Mouse (Mus musculus) hindbrain, embryonic 13.5 days (tissue): Measurements from ENCODE around the gene Rbks. TPM values are rescaled to one million over a fixed set of nuclear protein-coding genes. Genes with fewer than 3 reads are reported as not detected.
A peak's percentile ranks its signal among the peaks of the same experiment; 100 is the strongest.
"Not testable (repeated sequence)": the region's sequence is repeated elsewhere in the genome, so short reads cannot be mapped to it uniquely, and the experiment has no call there.

Experiments
- ATAC-seq: fragments of 200-750 bp; cut with Nextera tagmentation; 2 replicates; pipeline ENCODE4 v1.8.0; 2017; ENCODE audit warnings: moderate TSS enrichment; ENCODE audit not compliant: low FRiP score
- H3K27ac ChIP-seq: fragments of 300-500 bp; sonication (generic); 2 replicates; pipeline ENCODE4 v1.5.1; 2015; ENCODE audit warnings: inconsistent platforms, mild to moderate bottlenecking, moderate library complexity
- H3K27me3 ChIP-seq: fragments of 300-500 bp; sonication (generic); 2 replicates; pipeline ENCODE4 v1.6.1; 2015; ENCODE audit warnings: mild to moderate bottlenecking, inconsistent platforms
- H3K36me3 ChIP-seq: fragments of 300-500 bp; sonication (generic); 2 replicates; pipeline ENCODE4 v1.6.1; 2015; ENCODE audit warnings: mild to moderate bottlenecking, inconsistent platforms
- H3K4me1 ChIP-seq: fragments of 300-500 bp; sonication (generic); replicated peaks from 2 replicates; pipeline ENCODE4 v1.6.1; 2015; ENCODE audit warnings: inconsistent platforms
- H3K4me2 ChIP-seq: fragments of 300-500 bp; sonication (generic); 2 replicates; pipeline ENCODE4 v1.6.1; 2015; ENCODE audit warnings: inconsistent platforms, mild to moderate bottlenecking, moderate library complexity
- H3K4me3 ChIP-seq: fragments of 300-500 bp; sonication (generic); 2 replicates; pipeline ENCODE4 v1.5.1; 2015; ENCODE audit warnings: mild to moderate bottlenecking, inconsistent platforms
- H3K9ac ChIP-seq: fragments of 300-500 bp; sonication (generic); 2 replicates; pipeline ENCODE4 v1.6.1; 2015; ENCODE audit warnings: mild to moderate bottlenecking, inconsistent platforms
- H3K9me3 ChIP-seq: fragments of 300-500 bp; sonication (generic); 2 replicates; pipeline ENCODE4 v1.6.1; 2016; ENCODE audit warnings: inconsistent platforms
- WGBS: fragments of 180-500 bp; shearing (Covaris S2); methylation state at CpG from one replicate; pipeline ENCODE4 v1.1.7; 2015; 5-methylcytosine and 5-hydroxymethylcytosine counted together
- polyA plus RNA-seq: library from polyadenylated mRNA; unstranded; fragments of >200 nt; fragmentation: Nextera tagmentation; extraction: Ambion mirVana; gene quantifications from 2 replicates; pipeline ENCODE4 v1.2.1, GENCODE M21; 2015

The Rbks gene
- polyA plus RNA-seq, 1 experiment from 2014 or later: 2.1 TPM

- Histone ChIP-seq H3K4me3 (no peak overlapping the region), H3K4me1 (peaks cover 8% of the 10 kb centered on the region; the same call in 1 of the 2 replicates), H3K9ac (no peak overlapping the region), H3K4me2 (no peak overlapping the region), H3K9me3 (no peaks in the 10 kb centered on the region), H3K27me3 (no peaks in the 10 kb centered on the region), H3K27ac (no peak overlapping the region), H3K36me3 (peaks cover 9% of the 10 kb centered on the region)
- no peak for ATAC-seq
- 63% methylated on average over 9 of the region's 9 CpGs for WGBS
These were observed 60.7 kb downstream of the Rbks start for GRCm38 (mm10) chr5:31636636-31637253.

GRCm38 (mm10) chr5:31634679-31635078, 62.7 kb downstream of the Rbks start:
- H3K27me3 ChIP-seq: no peaks in the 10 kb centered on the region
- no peak overlapping the region for H3K27ac ChIP-seq
- no peak overlapping the region for H3K4me2 ChIP-seq
- no peak overlapping the region for H3K9ac ChIP-seq
- ATAC-seq: no peak
- WGBS: 67% methylated on average over 5 of the region's 5 CpGs
- no peak overlapping the region for H3K4me3 ChIP-seq
- H3K4me1 ChIP-seq: peaks cover 8% of the 10 kb centered on the region; the same call in 1 of the 2 replicates
- no peaks in the 10 kb centered on the region for H3K9me3 ChIP-seq
- H3K36me3 ChIP-seq: no peaks in the 10 kb centered on the region

- H3K27ac ChIP-seq: no peak overlapping the region
- ATAC-seq: no peak
- 73% methylated on average over 4 of the region's 4 CpGs for WGBS
- no peaks in the 10 kb centered on the region for H3K27me3 ChIP-seq
- no peaks in the 10 kb centered on the region for H3K9me3 ChIP-seq
- no peak overlapping the region for H3K4me3 ChIP-seq
- H3K9ac ChIP-seq: no peak overlapping the region
- H3K36me3 ChIP-seq: no peaks in the 10 kb centered on the region
- H3K4me1 ChIP-seq: peaks cover 8% of the 10 kb centered on the region; the same call in 1 of the 2 replicates
- H3K4me2 ChIP-seq: no peak overlapping the region
These were observed 63.3 kb downstream of the Rbks start for GRCm38 (mm10) chr5:31634161-31634560.

- H3K27me3 ChIP-seq, H3K4me2 ChIP-seq, H3K27ac ChIP-seq, H3K4me3 ChIP-seq, H3K4me1 ChIP-seq, H3K9ac ChIP-seq, H3K36me3 ChIP-seq, H3K9me3 ChIP-seq, ATAC-seq: not testable (repeated sequence)
- 92% methylated on average over 4 of the region's 4 CpGs for WGBS
These were observed 66.3 kb downstream of the Rbks start for GRCm38 (mm10) chr5:31631169-31631568.

DNA sequence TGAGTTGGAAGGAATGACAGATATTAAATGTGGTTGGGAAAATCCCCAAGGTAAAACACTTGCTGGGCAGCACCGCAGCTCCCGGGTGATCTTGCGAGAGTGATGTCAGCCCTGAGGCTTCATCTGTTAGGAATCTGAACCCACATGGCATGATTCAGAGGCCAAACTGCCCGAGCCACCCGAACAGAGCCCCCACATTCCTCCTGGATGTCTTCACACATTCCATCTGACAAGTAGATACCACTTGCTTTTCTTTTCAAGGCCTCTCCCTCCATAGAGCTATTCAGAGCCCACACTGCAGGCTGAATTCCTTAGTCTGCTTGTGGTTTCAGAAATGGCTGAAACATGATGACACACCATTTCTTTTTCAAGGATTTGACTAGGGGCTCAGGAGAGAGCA, 67.4 kb downstream of the Rbks start:
- H3K36me3 ChIP-seq: no peaks in the 10 kb centered on the region; the same call in 1 of the 2 replicates
- H3K9ac ChIP-seq: no peak overlapping the region; the same call in 1 of the 2 replicates
- H3K4me3 ChIP-seq: no peak overlapping the region
- ATAC-seq: no peak
- H3K4me1 ChIP-seq: 0 out of 2 replicates have a peak, but pooled peaks cover 6% of the 10 kb centered on the region
- H3K27ac ChIP-seq: no peak overlapping the region
- H3K27me3 ChIP-seq: no peaks in the 10 kb centered on the region
- 40% methylated on average over 5 of the region's 5 CpGs for WGBS
- H3K9me3 ChIP-seq: no peaks in the 10 kb centered on the region
- no peak overlapping the region for H3K4me2 ChIP-seq

DNA sequence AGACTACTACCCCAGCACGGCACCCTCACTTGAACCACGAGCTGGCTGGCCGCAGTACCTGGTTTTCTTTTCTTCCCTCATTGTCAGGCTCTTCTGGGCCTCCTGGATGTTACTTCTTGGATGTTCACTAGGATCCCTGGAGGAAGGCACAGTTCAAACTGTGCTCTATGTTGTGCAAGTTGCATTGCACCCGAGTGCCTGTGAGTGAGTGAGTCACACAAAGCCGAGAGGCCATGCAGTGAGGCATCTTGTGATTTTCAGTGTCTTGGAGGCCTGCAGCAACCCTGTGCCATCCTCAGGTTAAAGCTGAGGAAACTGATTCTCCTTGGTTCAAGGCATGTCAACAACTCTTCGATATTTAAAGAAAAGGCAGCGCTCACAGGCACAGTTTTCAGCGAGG, 68.9 kb downstream of the Rbks start:
- Histone ChIP-seq H3K27me3 (no peaks in the 10 kb centered on the region), H3K27ac (no peak overlapping the region), H3K4me1 (0 out of 2 replicates have a peak, but pooled peaks cover 3% of the 10 kb centered on the region), H3K9ac (no peak overlapping the region), H3K4me3 (no peak overlapping the region), H3K36me3 (no peaks in the 10 kb centered on the region; the same call in 1 of the 2 replicates), H3K9me3 (no peaks in the 10 kb centered on the region), H3K4me2 (no peak overlapping the region)
- no peak for ATAC-seq
- WGBS: 89% methylated on average over 8 of the region's 8 CpGs

- Histone ChIP-seq H3K4me3 (no peak overlapping the region), H3K9ac (no peak overlapping the region), H3K4me1 (0 out of 2 replicates have a peak, but pooled peaks cover 3% of the 10 kb centered on the region), H3K9me3 (no peaks in the 10 kb centered on the region), H3K27ac (no peak overlapping the region), H3K4me2 (no peak overlapping the region), H3K36me3 (peaks cover 3% of the 10 kb centered on the region; the same call in 1 of the 2 replicates), H3K27me3 (no peaks in the 10 kb centered on the region)
- ATAC-seq: no peak
- 59% methylated on average over 9 of the region's 9 CpGs for WGBS
These were observed 69.6 kb downstream of the Rbks start for GRCm38 (mm10) chr5:31627562-31628526.

- no peak overlapping the region for H3K9ac ChIP-seq
- no peak overlapping the region for H3K27ac ChIP-seq
- no peaks in the 10 kb centered on the region for H3K9me3 ChIP-seq
- no peaks in the 10 kb centered on the region for H3K27me3 ChIP-seq
- H3K4me2 ChIP-seq: no peak overlapping the region
- H3K36me3 ChIP-seq: peaks cover 9% of the 10 kb centered on the region; the same call in 1 of the 2 replicates
- H3K4me3 ChIP-seq: no peak overlapping the region
- no peak for ATAC-seq
- WGBS: 31% methylated on average over 3 of the region's 3 CpGs
- H3K4me1 ChIP-seq: 0 out of 2 replicates have a peak, but pooled peaks cover 3% of the 10 kb centered on the region
These were observed 70.3 kb downstream of the Rbks start for GRCm38 (mm10) chr5:31627117-31627516.

GRCm38 (mm10) chr5:31620326-31620725, 77.1 kb downstream of the Rbks start:
- 96% methylated on average over 3 of the region's 3 CpGs for WGBS
- Histone ChIP-seq H3K27ac (no peak overlapping the region), H3K4me3 (no peak overlapping the region), H3K27me3 (no peaks in the 10 kb centered on the region), H3K4me2 (no peak overlapping the region), H3K9me3 (no peaks in the 10 kb centered on the region), H3K9ac (no peak overlapping the region), H3K4me1 (peaks cover 5% of the 10 kb centered on the region; the same call in 1 of the 2 replicates), H3K36me3 (peaks cover 54% of the 10 kb centered on the region)
- ATAC-seq: no peak

DNA sequence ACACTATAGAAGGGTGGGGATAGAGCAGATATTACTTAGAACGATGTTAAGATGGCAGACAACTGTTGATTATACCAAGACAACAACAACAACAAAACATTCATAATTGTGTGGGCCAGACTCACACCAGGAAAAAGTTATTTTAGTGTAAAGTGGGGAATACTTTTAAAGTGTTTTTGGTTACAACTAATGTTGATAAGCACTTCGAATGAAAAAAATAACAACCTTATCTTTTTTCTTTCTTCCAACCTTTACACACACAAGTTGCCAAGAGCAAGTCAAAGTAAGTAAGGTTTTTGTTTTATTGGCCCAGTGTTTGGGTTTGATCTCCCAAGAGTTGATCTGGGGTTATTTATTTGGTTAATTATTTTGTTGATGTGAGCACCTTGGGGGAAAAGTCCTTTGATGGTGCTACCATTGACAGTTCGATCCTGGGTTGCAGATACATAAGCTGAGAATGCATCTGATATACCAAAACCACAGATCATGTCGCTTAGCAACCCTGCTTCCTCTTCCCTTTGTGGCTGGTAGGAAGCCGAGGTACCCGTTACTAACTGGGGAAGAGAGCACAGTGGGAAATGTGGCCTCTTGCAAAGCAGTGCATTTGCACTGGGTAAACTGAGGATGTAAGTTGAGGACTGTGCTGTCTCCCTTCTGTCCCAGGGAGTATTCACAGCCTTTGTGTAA, 82.9 kb downstream of the Rbks start:
- peaks cover 14% of the 10 kb centered on the region for H3K4me1 ChIP-seq
- peak overlapping the region; percentile 85 for H3K4me3 ChIP-seq
- H3K27me3 ChIP-seq: no peaks in the 10 kb centered on the region
- peak overlapping the region; percentile 84 for H3K9ac ChIP-seq
- H3K4me2 ChIP-seq: peak overlapping the region; percentile 63
- peak overlapping the region; percentile 88 for H3K27ac ChIP-seq
- ATAC-seq: no peak
- peaks cover 25% of the 10 kb centered on the region for H3K36me3 ChIP-seq
- no peaks in the 10 kb centered on the region for H3K9me3 ChIP-seq
- WGBS: 46% methylated on average over 6 of the region's 6 CpGs

DNA sequence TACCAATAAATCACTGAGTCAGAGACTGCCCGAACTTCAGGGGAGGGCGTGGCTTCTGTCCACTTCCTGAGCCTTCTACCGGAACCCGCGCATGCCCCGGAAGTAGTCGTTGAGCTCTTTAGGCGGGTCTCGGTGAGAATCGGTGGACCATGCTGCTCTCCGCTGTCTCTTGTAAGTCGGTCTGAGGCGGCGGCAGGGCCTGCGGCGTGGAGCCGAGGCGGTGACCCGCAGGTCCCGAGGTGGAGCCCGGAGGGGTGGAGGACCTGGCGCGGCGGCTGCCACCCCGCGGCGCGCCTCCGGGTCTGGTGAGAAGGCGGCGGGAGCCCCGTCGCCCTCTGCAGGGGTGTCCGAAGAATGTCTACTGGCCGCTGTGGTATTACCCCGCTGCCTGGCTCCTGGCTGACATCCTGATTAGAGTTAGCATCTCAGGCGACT, 83.6 kb downstream of the Rbks start:
- no peaks in the 10 kb centered on the region for H3K9me3 ChIP-seq
- H3K4me3 ChIP-seq: peak overlapping the region; percentile 85
- H3K36me3 ChIP-seq: peaks cover 19% of the 10 kb centered on the region
- peak overlapping the region; percentile 88 for H3K27ac ChIP-seq
- 0% methylated on average over 37 of the region's 37 CpGs for WGBS
- peaks cover 14% of the 10 kb centered on the region for H3K4me1 ChIP-seq
- peak overlapping the region; percentile 84 for H3K9ac ChIP-seq
- H3K4me2 ChIP-seq: peak overlapping the region; percentile 63
- peak; percentile 97 for ATAC-seq
- no peaks in the 10 kb centered on the region for H3K27me3 ChIP-seq

DNA sequence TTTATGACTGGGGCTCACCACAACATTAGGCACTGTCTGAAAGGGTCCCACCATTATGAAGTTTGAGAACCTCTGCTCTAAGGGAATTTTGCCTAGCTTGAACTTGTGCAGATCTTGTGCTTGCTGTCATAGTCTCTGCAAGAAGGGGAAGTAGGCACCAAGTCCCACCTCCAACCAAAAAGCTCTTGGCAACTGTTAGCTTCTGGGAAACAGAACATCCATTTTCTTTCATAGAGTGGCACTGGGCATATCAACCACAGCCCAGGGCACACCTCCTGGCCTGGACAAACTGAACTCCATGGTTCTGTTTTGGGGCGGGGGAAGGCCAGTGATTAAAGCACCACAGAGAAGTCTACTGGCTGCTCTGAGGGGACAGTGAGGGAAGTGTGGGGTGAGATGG, 86.2 kb downstream of the Rbks start:
- Histone ChIP-seq H3K4me3 (no peak overlapping the region), H3K4me1 (peaks cover 14% of the 10 kb centered on the region), H3K9me3 (no peaks in the 10 kb centered on the region), H3K9ac (no peak overlapping the region), H3K36me3 (no peaks in the 10 kb centered on the region), H3K27me3 (no peaks in the 10 kb centered on the region), H3K27ac (no peak overlapping the region), H3K4me2 (no peak overlapping the region)
- 100% methylated on average over 1 of the region's 1 CpGs for WGBS
- no peak for ATAC-seq
